In genomic region chr6:136449270-136449692, GRCm38 (mm10) we compare ENCODE assay signal across 9 mouse cellular contexts. TPM values are rescaled to one million over a fixed set of nuclear protein-coding genes. Genes with fewer than 3 reads are reported as not detected.
A peak's percentile ranks its signal among the peaks of the same experiment; 100 is the strongest.
DNase-seq lines count a peak whose midpoint lies in the region; ATAC-seq and TF ChIP-seq lines count a peak whose summit lies in the region.
"Had no signal": no experiment of that assay in that cellular context is flagged by ENCODE, and none has a peak within 500 bp of the region (broad histone marks: within the 10 kb centered on the region; RNA-seq: fewer than 3 reads in every experiment).

No protein-coding gene starts in this region.

- H3K9me3 ChIP-seq in hindbrain, embryonic 12.5 days (replicated peaks) = peaks cover 12% of the 10 kb centered on the region

- ATAC-seq in granulocyte monocyte progenitor cell, adult 5-6 weeks (replicated peaks; ENCODE audit: poor library complexity, severe bottlenecking) = peak; percentile 88
- ATAC-seq in hindbrain, embryonic 12.5 days (ENCODE audit: low FRiP score) = no peak

- H3K9ac ChIP-seq in hindbrain, embryonic 12.5 days = no peak overlapping the region

- no peaks in the 10 kb centered on the region for H3K36me3 ChIP-seq in kidney, adult 2 months (ENCODE audit: control insufficient read depth, insufficient read depth, low read length)
- no peaks in the 10 kb centered on the region for H3K36me3 ChIP-seq in hindbrain, embryonic 12.5 days

- H3K27me3 ChIP-seq in kidney, adult 2 months (replicated peaks; ENCODE audit: control insufficient read depth, insufficient read depth, low read length) = no peaks in the 10 kb centered on the region
- H3K27me3 ChIP-seq in hindbrain, embryonic 12.5 days = no peaks in the 10 kb centered on the region

- H3K4me1 ChIP-seq in kidney, adult 2 months (ENCODE audit: control insufficient read depth, insufficient read depth, low read length) = peaks cover 7% of the 10 kb centered on the region; the same call in 1 of the 2 replicates
- no peaks in the 10 kb centered on the region for H3K4me1 ChIP-seq in hindbrain, embryonic 12.5 days

- H3K27ac ChIP-seq in kidney, adult 2 months (ENCODE audit: insufficient read depth, low read depth, low read length) = no peak overlapping the region
- H3K27ac ChIP-seq in hindbrain, embryonic 12.5 days = no peak overlapping the region

- peak; percentile 76 for DNase-seq in ovary, adult 18-20 months (ENCODE audit: low spot score)
- no peak for DNase-seq in ovary, postnatal 14 days (ENCODE audit: low spot score)
- DNase-seq in kidney, adult 2 months = peak; percentile 78
- peak; percentile 58 for DNase-seq in liver
- peak; percentile 47 to 77 for DNase-seq in natural killer cell, adult 2 months (ENCODE audit: low spot score in 2 of 2)
- peak; percentile 53 for DNase-seq in thymus, postnatal 4 days

- H3K4me3 ChIP-seq in kidney, adult 2 months (ENCODE audit: insufficient read depth, low read depth, low read length) = no peak overlapping the region
- no peak overlapping the region for H3K4me3 ChIP-seq in hindbrain, embryonic 12.5 days

- TF ChIP-seq POLR2A in kidney, adult 2 months (IDR thresholded peaks at IDR 0.05; ENCODE audit: low read depth, low read length) = no peak

- 10% methylated on average over 9 of the region's 9 CpGs for WGBS in kidney, adult 2 months
- 78% methylated on average over 9 of the region's 9 CpGs for WGBS in hindbrain, embryonic 12.5 days

- no peak overlapping the region for H3K4me2 ChIP-seq in hindbrain, embryonic 12.5 days (replicated peaks)

- no peak for TF ChIP-seq CTCF in kidney, adult 2 months (conservative IDR thresholded peaks at IDR 0.05; ENCODE audit: insufficient read depth, insufficient read length, low read depth, low read length)

RNA-seq across cellular contexts. Expression of gene E330021D16Rik, which starts 33.9 kb away (rescaled TPM):
- total RNA-seq in granulocyte monocyte progenitor cell, adult 5-6 weeks (2014; fragmentation: Nextera tagmentation) = not detected in 2 replicates
- not detected in 2 replicates for total RNA-seq in granulocyte monocyte progenitor cell, adult 5-6 weeks (2017)
- polyA plus RNA-seq in kidney, adult 2 months (2012; rRNA removed) = 0.90 and 1.3 TPM in 2 replicates
- polyA plus RNA-seq in hindbrain, embryonic 12.5 days (2016; fragmentation: Nextera tagmentation; extraction: Ambion mirVana) = not detected in 2 replicates
- polyA plus RNA-seq: large intestine, adult 2 months had no signal

RNA-seq across cellular contexts. Expression of gene Atf7ip, which starts 56.7 kb away (rescaled TPM):
- 94.1 and 126 TPM in 2 replicates for total RNA-seq in granulocyte monocyte progenitor cell, adult 5-6 weeks (2014; fragmentation: Nextera tagmentation)
- total RNA-seq in granulocyte monocyte progenitor cell, adult 5-6 weeks (2017) = 32.3 and 43.4 TPM in 2 replicates
- 13.4 and 13.9 TPM in 2 replicates for polyA plus RNA-seq in kidney, adult 2 months (2012; rRNA removed)
- 63.8 and 77.2 TPM in 2 replicates for polyA plus RNA-seq in hindbrain, embryonic 12.5 days (2016; fragmentation: Nextera tagmentation; extraction: Ambion mirVana)
